Mouse (Mus musculus) cerebral cortex, adult 2 months (tissue): Measurements from ENCODE around the gene Ak7.

Experiments used
- WGBS: fragments of 180-500 bp; shearing (Covaris S2); methylation state at CpG from one replicate; pipeline ENCODE4 v1.1.7; 2018; 5-methylcytosine and 5-hydroxymethylcytosine counted together

Gene Ak7

DNA sequence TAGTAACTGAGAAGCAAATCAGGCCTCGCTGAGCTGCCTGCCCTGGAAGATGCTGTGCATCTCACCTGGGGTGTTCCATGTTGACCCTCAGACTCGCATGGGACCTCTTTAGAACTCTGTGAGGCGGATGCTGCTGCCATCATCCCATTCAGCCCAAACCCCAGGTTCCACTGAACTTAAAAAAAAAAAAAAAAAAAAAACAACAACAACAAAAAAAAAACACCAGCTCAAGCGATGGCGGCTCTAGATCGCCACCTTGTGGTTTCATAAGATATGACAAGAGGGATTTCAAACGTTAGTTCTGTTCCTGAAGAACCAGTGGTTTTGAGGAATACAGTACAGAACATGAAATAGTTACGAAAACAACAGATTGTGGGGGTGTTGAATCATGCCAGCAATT is 22.2 kb downstream of the Ak7 start:
- 31% methylated on average over 8 of the region's 8 CpGs for WGBS

DNA sequence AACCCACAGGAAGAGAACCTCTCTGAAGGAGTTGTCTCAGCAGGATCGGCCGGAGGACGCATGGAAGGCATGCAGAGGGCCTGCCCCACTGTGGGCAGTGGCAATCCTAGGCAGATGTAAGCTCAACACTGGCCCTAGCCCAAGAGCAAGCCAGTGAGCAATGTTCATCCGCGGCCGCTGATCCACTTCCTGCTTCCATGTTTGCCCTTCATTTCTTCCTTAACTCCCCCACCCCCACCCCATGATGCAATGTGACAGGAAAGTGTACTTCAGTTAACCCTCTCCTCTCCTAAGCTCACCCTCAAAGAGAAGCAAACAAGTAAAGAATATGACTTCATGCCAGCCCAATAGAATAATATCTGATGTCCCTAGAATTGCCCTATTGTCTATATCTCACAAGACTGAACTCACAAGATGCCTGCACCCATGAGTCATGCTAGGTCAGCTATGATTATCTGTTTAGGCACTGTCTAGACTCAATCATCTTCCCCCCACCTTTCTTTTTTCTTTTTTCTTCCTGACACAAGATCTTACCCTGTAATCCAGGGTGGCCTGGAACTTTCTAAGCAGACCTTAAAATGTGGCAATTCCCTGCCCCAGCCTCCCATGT is 25.2 kb downstream of the Ak7 start:
- WGBS, result 70% methylated on average over 6 of the region's 6 CpGs

DNA sequence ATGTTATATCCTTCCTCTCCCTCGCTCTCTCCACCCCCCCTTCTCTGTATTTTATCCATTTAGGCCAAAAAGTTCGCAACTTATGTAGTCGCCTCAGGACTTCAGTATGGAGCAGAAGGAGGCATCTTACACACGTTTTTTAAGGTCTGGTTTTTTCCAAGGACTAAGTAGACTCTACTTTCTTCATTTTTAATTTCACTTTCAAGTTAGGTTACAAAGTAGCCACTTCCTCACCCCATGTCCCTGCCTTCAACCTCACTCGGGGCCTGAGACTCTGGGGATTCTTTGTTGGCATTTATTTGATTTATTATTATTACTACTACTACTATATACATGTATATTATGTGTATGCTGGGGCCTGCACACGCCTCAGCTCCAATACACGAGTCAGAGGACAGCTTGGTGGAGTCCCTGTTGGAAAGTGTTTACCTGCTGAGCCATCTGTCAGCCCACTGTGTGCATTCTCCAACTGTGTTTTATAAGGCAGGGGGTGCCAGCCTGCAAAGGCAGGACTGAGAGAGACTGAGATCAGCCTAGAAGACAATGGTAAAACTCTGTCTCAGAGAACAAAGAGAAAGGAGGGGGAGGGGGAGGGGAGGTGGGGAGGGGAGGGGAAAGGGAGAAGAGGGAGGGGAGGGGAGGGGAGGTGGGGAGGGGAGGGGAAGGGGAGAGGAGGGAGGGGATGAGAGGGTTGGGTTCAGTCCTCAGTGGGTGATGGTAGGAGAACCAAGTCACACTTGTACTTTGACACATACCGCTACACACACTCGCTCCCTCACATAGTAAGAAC is 27.8 kb downstream of the Ak7 start:
- WGBS, result 77% methylated on average over 9 of the region's 9 CpGs

DNA sequence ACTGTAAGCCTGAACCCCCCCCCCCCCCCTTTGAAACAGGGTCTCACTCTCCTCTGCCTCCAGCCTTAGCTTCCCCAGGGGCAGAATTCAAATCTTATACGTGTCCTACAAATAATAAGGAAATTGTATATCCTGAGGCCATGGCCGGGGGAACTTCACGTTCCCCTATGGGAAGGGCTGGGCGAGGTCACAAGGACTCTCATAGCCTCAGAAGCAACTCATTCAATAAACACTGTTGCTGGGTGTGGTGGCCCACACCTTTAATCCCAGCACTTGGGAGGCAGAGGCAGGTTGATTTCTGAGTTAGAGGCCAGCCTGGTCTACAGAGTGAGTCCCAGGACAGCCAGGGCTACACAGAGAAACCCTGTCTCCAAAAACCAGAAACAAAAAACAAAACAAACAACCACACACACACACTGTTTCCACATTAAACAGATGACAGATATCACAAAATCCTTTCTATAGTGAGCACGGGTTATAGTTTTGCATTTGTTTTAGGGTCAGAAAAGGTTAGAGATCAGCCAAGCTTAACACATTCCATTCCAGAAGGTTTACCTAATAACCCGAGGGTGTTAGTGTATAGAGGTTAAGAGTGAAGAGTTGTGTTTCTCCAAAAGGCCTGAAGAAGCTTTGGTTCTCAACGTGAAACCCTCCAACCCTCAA is 29.6 kb downstream of the Ak7 start:
- 80% methylated on average over 7 of the region's 7 CpGs for WGBS

DNA sequence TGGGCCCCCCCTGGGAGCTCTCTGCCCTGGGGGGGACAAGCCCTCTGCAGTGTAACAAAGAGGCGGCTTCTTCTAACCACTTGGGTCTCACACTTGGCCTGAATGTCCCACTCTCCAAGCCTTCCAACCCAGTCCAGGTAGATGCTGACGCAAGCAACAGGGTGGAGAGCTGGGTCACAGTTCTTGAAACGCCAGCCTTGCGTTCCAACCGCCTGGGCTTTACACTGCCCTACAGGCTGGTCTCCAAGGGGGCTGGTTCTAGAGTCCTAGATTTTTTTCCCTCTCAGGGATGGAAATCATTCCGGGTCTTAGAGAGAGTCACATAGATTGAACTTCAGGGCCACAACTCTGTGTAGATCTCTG is 30.1 kb downstream of the Ak7 start:
- WGBS, result 92% methylated on average over 6 of the region's 6 CpGs

DNA sequence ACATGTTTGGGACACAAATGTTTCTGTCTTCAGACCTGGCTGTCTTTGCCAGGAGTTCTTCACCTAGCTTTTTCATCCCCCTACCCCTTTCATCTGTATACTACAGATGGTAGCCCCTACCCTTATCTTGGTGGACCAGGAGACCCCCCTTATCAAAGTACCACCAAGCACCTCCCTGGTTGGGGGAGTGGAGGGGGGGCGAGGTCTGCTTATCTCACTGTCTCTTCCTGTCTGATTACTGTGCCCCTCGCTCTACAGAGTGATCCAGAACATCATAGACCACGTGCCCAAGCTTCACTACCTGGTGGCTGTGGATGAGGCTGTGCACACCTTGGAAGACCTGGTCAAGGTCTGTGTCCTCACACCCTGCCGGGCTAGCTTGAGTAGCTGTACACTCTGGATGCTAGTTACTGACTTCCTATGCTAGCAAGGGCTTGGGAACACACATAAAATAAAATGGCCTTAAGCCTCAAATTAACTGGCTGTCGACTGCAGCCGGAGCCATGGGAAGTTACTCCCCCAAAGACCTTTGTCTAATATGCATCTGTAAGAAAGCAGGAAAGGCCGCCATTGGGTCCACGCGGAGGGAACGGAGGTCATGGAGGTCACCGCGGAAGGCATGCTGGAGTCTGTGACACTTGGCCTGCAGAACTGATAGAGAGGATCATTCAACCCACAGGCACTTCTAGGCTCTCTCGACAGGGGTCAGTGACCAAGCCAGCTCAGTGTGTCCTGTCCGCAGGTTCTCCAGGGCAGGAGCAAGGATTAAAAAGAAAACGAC is 32.7 kb downstream of the Ak7 start:
- WGBS, result 87% methylated on average over 15 of the region's 15 CpGs

DNA sequence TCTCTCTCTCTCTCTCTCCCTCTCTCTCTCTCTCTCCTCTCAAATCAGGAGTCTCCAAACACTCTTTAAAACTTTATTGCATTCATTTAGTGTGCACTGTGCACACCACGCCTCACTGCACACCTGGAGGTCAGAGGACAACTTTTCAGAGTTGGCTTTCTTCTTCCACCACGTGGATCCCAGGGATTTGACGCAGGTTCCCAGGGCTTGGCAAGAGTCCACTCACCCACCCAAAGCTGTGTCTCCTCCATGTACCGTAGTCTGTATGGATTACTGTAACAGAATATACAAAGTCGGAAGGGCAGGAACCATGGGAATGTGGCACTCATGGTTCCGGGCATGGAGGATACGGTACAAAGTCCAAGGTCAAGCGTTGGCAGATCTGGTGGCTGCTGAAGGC is 33.9 kb downstream of the Ak7 start:
- 92% methylated on average over 8 of the region's 8 CpGs for WGBS

DNA sequence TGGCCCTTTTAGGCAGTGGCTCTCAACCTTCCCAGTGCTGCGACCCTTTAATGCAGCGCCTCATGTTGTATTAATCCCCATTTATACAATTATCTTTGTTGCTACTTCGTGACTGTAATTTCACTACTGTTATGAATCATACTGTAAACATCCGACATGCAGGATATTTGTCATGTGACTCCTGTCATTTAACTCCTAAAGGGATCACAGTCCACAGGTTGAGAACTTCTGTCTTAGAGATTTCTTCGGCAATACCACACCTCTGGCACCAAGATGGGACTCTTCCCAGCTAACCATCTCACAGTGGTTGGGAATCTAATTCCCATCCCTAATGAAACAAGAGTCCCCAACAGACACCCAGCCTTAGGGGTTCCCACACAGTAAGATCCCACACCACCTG is 42.3 kb downstream of the Ak7 start:
- WGBS, result 89% methylated on average over 5 of the region's 5 CpGs

DNA sequence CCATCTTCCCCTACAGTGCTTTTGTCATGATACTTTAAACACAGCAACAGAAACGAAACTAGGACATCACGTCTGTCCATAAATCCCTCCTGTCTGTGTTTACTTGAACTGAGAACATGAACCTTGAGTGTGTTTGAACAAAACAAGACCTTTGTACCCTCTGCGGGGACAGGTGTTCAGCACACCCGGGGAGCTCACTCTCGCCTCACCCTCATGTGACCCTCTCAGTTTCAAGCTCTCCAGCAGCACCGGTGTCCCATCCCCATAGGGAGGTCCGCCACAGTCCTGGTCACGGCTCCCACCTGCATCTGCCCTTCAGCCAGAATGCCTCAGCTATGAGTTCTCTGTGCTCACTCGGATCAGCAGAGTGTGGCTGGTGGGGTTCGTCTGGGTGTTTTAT is 48.0 kb downstream of the Ak7 start:
- 94% methylated on average over 10 of the region's 10 CpGs for WGBS

DNA sequence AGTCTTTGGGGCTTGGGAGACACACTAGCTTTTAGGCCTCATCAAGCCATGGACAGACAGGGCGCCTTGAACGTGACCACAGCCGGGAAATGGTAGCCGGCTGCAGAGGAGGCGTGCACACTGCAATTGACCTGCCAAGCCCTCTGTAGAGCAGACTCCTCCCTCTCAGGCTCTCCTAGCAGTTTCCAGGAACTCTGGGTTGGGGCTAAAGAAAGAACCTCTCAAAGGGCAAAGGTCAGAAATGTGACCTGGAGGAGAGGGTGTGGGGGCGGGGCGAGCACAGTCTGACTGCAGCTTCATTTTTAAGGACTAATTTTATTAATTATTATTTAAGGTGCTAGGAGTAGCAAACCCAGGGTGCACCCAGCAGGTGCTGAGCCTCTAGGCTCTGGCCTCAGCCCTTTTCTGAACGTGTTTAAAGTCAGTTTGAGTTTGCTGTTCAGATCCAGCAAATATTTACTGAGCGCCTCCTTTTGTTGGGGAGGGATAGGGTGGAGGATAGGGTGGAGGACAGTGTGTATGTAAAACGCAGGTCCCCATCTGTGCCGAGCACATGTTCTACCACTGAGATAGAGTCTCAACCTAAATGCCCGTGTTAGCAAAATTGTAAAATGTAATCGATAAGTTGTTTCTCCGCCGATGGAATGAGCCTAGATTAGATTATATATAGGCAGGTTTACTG is 52.2 kb downstream of the Ak7 start:
- WGBS, result 70% methylated on average over 15 of the region's 15 CpGs

DNA sequence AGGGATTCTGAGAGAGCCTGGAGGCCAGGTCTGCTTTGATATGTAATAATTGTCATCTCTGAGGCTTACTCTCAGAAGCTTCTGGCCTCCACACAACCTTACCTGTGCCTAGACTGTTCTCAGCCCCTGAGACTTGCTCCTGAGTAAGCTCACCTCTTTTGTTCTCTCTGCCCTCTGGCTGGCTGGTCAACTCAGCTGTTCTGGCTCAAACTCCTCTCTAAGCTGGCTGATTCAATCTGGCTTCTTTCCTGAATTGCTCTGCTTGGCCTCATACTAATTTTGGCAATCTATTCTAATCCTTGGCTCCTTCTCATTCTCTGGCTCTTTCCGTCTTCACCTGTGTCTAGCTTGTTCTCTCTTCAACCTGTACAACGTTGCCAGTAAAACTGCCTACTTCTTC is 53.1 kb downstream of the Ak7 start:
- 84% methylated on average over 2 of the region's 2 CpGs for WGBS

DNA sequence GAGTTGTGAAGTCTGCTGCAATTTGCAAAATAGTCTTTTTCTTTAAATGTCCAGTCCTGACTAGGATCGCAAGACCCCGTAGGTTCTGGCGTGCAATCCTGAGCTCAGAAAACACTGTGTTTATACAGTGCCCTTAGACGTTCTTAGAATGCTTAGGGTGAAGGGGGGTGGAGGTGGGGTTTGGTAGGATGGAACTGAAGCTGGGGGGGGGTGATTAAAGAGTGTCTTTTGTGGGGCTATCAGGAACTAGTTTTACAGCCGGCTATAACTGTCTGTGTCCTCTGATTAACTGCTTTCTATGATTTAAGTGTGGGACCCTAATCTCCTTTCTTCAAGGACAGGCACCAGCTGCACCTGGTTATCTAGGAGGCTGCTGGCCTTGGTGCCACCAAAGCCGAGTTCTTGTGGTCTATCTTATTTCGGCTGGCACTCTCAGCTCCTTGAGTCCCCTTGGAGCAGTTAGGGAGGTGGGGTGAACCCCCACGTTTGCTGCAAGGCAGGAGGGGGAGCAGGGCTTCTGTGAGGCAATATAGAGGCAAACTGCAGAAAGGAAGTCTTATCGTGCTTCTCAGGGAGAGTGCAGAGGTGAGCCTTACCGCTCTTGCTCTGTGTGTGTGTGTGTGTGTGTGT is 54.2 kb downstream of the Ak7 start:
- 82% methylated on average over 10 of the region's 10 CpGs for WGBS

DNA sequence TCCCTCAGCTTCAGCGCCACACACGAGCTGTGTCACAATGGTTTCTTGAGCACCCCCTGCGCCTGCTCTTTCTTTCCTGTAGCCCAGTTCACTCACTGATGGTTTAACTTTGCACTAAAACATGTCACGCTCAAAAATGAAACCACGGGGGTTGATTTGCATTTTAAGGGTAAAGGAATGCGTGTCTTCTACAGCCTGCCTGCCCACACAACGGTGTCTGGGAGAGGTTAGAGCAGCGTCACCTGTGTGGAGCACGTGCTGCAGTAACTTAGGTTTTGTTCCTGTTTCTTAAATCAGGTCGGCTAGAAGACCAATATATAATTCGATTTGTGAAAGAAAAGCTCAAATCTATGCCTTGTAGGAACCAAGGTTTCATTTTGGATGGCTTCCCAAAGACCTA is 55.4 kb downstream of the Ak7 start:
- 71% methylated on average over 11 of the region's 11 CpGs for WGBS

DNA sequence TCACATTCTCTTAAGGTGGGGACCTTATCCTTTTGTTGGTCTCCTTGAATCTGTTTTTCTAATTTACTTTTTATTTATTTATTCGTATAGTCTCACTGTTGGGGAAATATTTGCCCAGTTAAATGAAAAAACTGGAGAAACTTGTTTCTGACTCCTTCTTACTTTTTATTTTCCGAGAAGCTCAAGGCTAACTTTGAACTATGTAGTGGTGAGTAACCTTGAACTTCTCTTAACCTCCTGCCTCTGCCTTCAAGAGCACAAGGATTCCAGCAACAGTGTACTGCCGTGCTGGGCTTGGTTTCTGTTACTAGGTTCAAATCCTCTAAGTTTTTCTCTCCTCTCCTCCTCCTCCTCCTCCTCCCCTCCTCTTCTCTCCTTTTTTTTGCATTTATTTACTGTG is 55.9 kb downstream of the Ak7 start:
- 86% methylated on average over 3 of the region's 3 CpGs for WGBS

DNA sequence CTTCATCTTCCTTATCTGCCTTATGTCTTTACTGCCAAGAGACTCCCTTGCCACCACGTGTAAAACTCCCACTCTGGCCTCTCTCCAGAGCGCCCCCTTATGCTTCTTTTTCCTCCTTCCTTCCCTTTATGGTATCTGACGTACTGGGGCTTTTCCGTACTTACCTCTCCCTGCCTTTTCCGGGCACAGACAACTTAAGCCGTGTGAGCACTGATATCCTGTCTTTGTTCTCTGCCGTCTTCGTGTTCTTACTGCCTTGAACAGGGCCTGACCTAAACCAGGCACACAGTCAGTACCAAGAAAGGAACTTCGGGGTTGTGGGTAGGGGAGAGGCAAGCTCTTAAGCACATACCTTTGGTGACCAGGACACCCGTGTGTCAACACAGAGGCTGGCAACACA is 63.9 kb downstream of the Ak7 start:
- 65% methylated on average over 10 of the region's 10 CpGs for WGBS

DNA sequence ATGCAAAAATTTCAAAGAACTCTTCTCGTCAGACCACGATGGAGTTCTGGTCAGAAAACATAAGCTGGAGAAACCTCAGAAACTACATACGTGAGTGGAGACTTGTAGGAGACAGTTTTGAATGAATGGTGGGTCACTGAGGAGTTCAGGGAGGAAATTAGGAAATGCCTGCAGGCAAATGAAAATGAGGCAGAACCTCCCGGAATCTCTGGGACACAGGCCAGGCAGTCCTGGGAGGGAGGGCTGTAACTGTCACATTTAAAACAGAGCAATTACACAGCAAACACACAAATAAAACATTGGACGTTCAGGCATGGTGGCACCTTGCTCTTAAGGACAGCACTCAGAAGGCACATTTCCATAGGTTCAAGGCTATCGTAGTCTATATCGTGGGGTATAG is 69.1 kb downstream of the Ak7 start:
- 68% methylated on average over 7 of the region's 7 CpGs for WGBS

DNA sequence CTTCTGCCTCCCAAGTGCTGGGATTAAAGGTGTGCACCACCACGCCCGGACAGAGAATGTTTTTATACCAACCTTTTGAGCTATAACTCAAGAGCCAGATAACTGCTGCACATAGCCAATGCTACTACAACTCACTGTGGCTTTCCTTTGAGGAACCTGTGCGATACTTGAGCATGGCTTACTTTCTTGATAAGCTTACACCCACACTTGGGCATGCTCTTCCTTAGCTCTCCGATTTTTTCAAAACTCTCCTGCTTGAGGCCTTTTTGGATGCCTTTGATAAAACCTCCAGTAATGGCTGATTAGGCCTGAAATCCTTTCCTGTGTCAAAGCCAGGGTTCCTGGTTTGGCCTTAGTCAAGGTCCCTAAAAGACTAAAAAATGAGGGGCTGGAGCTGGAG is 71.9 kb downstream of the Ak7 start:
- 87% methylated on average over 4 of the region's 4 CpGs for WGBS

DNA sequence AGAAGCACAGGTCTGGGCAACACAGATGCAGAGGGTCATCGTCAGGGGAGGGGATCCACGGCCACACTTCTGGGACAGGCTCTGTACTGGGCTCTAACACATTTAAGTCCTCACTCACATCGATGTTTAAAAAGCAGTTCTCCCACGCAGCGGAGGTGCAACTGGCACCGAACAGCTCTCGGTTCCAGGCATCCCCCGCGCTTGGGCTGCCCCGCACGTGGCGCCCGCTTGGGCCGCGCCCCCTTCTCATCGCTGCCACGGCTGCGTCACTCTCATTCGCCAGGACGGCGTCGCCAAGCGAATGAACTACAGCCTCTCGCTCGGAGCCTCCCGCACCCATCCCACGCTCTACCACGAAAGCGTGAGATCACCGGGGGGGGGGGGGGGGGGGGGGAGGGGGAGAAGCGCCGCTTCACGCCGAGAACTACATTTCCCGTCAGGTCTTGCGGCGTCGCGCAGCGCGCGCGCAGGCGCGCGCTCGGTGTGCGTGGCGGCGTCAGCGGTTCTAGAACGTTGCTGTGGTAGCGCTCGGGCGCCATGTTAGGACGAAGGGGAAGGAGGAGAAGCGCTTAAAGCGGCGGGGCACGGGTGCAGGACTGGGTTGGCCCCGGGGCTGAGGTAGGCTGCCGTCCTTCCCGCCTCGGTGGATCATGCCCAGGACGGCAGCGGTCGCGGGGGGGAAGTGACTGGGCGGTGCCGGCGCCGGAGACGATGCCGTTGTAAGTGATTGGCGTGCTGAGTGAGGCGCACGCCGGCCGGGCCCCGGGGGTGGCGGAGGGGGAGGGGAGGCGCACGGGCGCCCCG is 78.6 kb downstream of the Ak7 start, which contains the start of gene Papola:
Papola (plus strand) TSS at position 499 of the 804 bp plus-strand sequence.
- WGBS, result under 1% methylated on average over 85 of the region's 85 CpGs

DNA sequence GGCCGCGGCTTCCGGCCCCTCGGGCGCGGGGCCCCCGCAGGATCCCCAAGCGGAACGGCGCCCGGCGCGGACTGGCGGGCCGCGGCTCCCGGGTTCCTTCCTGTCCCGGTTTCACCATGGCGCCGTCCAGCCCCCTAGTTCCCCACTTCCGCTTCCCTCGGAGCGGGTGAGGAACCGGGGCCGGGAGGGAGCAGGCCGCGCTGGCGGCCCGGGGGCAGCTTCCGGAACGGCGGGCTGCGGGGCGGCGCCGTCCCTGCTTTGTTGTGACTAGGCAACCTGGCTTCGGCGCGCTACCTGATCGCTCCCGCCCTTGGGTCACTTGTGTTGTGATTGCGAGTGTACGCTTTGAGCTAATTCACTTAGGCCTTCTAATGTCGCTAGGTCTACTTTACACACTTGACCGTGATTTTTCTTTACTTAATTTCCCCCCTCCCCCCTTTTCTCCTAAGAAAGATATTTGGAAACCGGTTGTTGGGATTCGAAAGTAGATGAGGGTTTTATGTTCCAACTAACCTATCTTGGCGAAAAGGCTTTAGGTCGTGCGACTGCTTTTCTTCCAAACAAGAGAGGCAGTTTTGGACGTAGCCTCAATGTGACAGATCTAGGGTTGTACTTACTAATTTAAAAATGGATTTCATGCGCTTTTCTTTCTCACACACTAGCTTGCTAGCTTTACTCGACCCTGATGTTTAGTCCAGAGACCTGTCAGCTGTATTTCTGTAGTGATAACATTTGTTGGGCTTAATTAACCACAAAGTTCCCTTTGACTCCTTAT is 79.4 kb downstream of the Ak7 start:
- under 1% methylated on average over 53 of the region's 53 CpGs for WGBS

DNA sequence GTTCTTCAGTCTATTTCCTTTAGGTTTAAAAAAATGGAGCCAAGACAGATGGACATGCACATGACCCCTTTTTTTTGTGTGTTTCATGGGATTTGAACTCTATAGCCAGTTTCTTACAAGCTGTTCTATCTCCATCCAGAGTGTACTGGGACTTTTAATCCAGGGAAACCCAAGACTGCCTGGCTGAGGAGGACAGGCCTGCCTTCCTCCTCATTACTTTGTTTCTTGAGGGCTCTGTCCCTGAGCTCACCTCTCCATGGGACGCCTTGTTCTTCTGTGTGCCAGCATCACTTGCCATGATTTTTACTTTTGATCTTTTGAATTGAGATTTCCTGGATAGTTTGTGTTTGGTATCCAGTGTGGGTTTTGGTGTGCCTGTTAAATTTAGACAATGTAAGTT is 80.3 kb downstream of the Ak7 start:
- 51% methylated on average over 1 of the region's 1 CpGs for WGBS
